Mouse (Mus musculus) bone marrow macrophage, adult 2 months (primary cell): ENCODE measurements around the gene Gm20388.

Experiments
- CTCF ChIP-seq: IDR thresholded peaks from 2 replicates; pipeline ENCODE4 v1.5.1; 2012; ENCODE audit warnings: low read depth, mild to moderate bottlenecking, low read length, moderate library complexity
- POLR2A ChIP-seq: IDR thresholded peaks from 2 replicates; pipeline ENCODE4 v1.6.1; 2012; ENCODE audit warnings: mild to moderate bottlenecking, low read depth, low read length, borderline replicate concordance

DNA sequence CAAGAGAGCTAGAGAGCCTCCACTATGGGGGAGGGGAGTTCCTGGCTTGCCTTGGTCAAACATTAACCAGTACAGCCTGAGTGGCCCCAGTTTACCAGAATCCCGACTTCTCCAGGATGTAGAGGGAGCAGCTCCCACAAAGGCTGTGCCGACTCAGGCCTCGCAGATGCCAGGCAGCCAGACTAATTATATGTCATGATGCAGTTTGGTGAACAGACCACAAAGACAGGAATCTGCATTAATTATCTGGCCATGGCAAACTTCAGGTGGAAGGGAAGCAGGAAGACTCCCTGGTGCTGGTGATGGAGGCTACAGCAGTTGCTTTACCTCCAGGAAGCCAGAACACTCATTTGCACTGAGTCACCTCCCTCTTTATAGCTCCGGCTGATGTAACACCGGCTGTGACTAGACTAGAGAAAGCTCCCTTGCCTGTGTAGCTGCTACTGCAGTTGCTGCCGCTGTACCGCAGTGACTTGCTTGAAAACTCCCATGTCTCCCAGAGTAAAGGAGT lies 1987.3 kb downstream of the Gm20388 start:
- TF ChIP-seq CTCF (no peak), POLR2A (no peak)
